22 mouse cellular contexts compared by ENCODE assay signal in genomic region chr13:43338001-43338400, GRCm38 (mm10).
"Had no signal": no experiment of that assay in that cellular context is flagged by ENCODE, and none has a peak within 500 bp of the region (broad histone marks: within the 10 kb centered on the region; RNA-seq: fewer than 3 reads in every experiment).

No protein-coding gene starts in this region.

- H3K36me3 ChIP-seq: heart, embryonic 13.5 days; heart, embryonic 15.5 days; hindbrain, embryonic 13.5 days; hindbrain, embryonic 15.5 days; limb, embryonic 10.5 days; limb, embryonic 12.5 days had no signal

- H3K9me3 ChIP-seq: heart, embryonic 13.5 days; heart, embryonic 15.5 days; hindbrain, embryonic 13.5 days; hindbrain, embryonic 15.5 days; limb, embryonic 10.5 days; limb, embryonic 12.5 days had no signal

- H3K4me1 ChIP-seq: hindbrain, embryonic 15.5 days had no signal

- H3K27ac ChIP-seq: heart, adult 2 months; heart, embryonic 13.5 days; heart, embryonic 15.5 days; hindbrain, embryonic 13.5 days; hindbrain, embryonic 15.5 days; hindbrain, postnatal 0 days; kidney, postnatal 0 days; left cerebral cortex, adult 2 months; limb, embryonic 12.5 days had no signal

- H3K27me3 ChIP-seq: heart, embryonic 13.5 days; heart, embryonic 15.5 days; hindbrain, embryonic 13.5 days; hindbrain, embryonic 15.5 days; limb, embryonic 12.5 days had no signal

- H3K4me3 ChIP-seq: heart, adult 2 months; heart, embryonic 13.5 days; heart, embryonic 15.5 days; hindbrain, embryonic 13.5 days; hindbrain, embryonic 15.5 days; left cerebral cortex, adult 2 months; limb, embryonic 10.5 days; limb, embryonic 12.5 days had no signal

- ATAC-seq: intestine, embryonic 16.5 days had no signal

- H3K9ac ChIP-seq: forebrain, postnatal 0 days; heart, embryonic 13.5 days; heart, embryonic 15.5 days; hindbrain, embryonic 13.5 days; hindbrain, embryonic 15.5 days; limb, embryonic 12.5 days had no signal

- H3K4me2 ChIP-seq: heart, embryonic 11.5 days; heart, embryonic 13.5 days; heart, embryonic 15.5 days; hindbrain, embryonic 13.5 days; hindbrain, embryonic 15.5 days; limb, embryonic 12.5 days had no signal

- DNase-seq: forebrain, postnatal 0 days; gastrocnemius, postnatal 14 days; gastrocnemius, postnatal 36 days; heart, adult 11 months; heart, adult 2 months; heart, postnatal 14 days; heart, postnatal 36 days; kidney, adult 11 months; kidney, adult 8-10 months; layer of hippocampus, adult 9-11 months; liver had no signal
